Mouse (Mus musculus) liver, embryonic 12.5 days (tissue): ENCODE measurements around the gene Fkbp4. TPM values are rescaled to one million over a fixed set of nuclear protein-coding genes. Genes with fewer than 3 reads are reported as not detected.

Experiments used
- ATAC-seq: fragments of 200-750 bp; cut with Nextera tagmentation; 2 replicates; pipeline ENCODE4 v1.8.0; 2017; ENCODE audit warnings: moderate number of reproducible peaks, mild to moderate bottlenecking, moderate library complexity
- H3K27ac ChIP-seq: fragments of 300-500 bp; sonication (generic); 2 replicates; pipeline ENCODE4 v1.5.1; 2016; ENCODE audit warnings: mild to moderate bottlenecking
- H3K27me3 ChIP-seq: fragments of 300-500 bp; sonication (generic); replicated peaks from 2 replicates; pipeline ENCODE4 v1.6.1; 2016; ENCODE audit warnings: mild to moderate bottlenecking, moderate library complexity
- H3K36me3 ChIP-seq: fragments of 300-500 bp; sonication (generic); 2 replicates; pipeline ENCODE4 v1.6.1; 2016; ENCODE audit warnings: mild to moderate bottlenecking, moderate library complexity
- H3K4me1 ChIP-seq: fragments of 300-500 bp; sonication (generic); 2 replicates; pipeline ENCODE4 v1.6.1; 2016
- H3K4me2 ChIP-seq: fragments of 300-500 bp; sonication (generic); 2 replicates; pipeline ENCODE4 v1.6.1; 2016; ENCODE audit warnings: mild to moderate bottlenecking, moderate library complexity
- H3K4me3 ChIP-seq: fragments of 300-500 bp; sonication (generic); 2 replicates; pipeline ENCODE4 v1.5.1; 2016; ENCODE audit warnings: mild to moderate bottlenecking, moderate library complexity
- H3K9ac ChIP-seq: fragments of 300-500 bp; sonication (generic); 2 replicates; pipeline ENCODE4 v1.6.1; 2016; ENCODE audit warnings: mild to moderate bottlenecking, moderate library complexity
- H3K9me3 ChIP-seq: fragments of 300-500 bp; sonication (generic); replicated peaks from 2 replicates; pipeline ENCODE4 v1.6.1; 2016; ENCODE audit warnings: mild to moderate bottlenecking, moderate library complexity
- WGBS: fragments of 180-500 bp; shearing (Covaris S2); methylation state at CpG from one replicate; pipeline ENCODE4 v1.1.7; 2016; ENCODE audit not compliant: insufficient replicate concordance; 5-methylcytosine and 5-hydroxymethylcytosine counted together
- polyA plus RNA-seq: library from polyadenylated mRNA; unstranded; fragments of >200 nt; fragmentation: Nextera tagmentation; extraction: Ambion mirVana; gene quantifications from 2 replicates; pipeline ENCODE4 v1.2.1, GENCODE M21; 2016

Fkbp4 gene
- polyA plus RNA-seq, 1 experiment from 2014 or later: 346 TPM

DNA sequence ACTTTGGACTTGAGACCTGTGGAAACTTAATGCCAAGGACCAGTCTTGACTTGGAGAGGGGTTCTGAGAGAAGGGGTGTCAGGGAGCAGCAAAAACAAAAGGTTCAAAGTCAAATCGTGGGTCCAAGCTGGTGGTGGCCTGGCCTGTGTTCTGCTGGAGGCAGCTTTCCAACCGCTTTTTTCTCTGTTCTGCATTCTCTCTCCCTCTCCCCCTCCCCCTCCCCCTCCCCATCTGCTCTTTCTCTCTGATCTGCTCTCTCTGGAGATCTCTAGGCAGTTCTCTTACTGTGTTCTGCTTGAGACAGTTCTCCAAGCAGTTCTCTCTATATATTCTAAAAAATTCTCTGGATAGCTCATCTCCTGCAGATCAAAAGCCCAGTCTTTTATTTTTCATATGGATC, 21.8 kb upstream of the Fkbp4 start:
- Histone ChIP-seq H3K4me2 (no peak overlapping the region), H3K4me3 (no peak overlapping the region), H3K9ac (no peak overlapping the region), H3K27me3 (no peaks in the 10 kb centered on the region), H3K4me1 (0 out of 2 replicates have a peak, but pooled peaks cover 3% of the 10 kb centered on the region), H3K36me3 (no peaks in the 10 kb centered on the region), H3K9me3 (no peaks in the 10 kb centered on the region), H3K27ac (no peak overlapping the region)
- ATAC-seq: no peak
- WGBS: 14% methylated on average over 2 of the region's 2 CpGs

DNA sequence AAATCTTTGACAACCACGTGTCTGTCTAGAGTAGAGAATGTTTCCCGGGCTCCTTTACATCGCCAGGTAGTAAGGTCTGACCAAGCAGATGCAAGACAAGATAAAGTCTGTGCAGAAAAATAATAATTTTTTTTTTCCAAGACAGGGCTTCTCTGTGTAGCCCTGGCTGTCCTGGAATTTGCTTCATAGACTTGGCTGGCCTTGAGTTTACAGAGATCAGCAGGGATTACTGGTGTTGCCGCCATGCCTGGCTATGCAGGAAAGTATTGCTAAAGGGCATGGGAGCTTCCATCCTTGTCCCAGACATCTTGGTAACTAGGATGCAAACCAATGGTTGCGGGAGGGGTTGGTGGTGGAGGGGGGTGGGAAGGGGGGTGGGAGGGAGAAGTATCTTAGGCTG, 18.7 kb upstream of the Fkbp4 start:
- H3K36me3 ChIP-seq: no peaks in the 10 kb centered on the region
- H3K9me3 ChIP-seq: no peaks in the 10 kb centered on the region
- no peaks in the 10 kb centered on the region for H3K27me3 ChIP-seq
- no peak overlapping the region for H3K9ac ChIP-seq
- H3K4me1 ChIP-seq: no peaks in the 10 kb centered on the region
- WGBS: 70% methylated on average over 5 of the region's 5 CpGs
- H3K4me3 ChIP-seq: no peak overlapping the region
- H3K27ac ChIP-seq: no peak overlapping the region
- H3K4me2 ChIP-seq: no peak overlapping the region
- ATAC-seq: no peak

DNA sequence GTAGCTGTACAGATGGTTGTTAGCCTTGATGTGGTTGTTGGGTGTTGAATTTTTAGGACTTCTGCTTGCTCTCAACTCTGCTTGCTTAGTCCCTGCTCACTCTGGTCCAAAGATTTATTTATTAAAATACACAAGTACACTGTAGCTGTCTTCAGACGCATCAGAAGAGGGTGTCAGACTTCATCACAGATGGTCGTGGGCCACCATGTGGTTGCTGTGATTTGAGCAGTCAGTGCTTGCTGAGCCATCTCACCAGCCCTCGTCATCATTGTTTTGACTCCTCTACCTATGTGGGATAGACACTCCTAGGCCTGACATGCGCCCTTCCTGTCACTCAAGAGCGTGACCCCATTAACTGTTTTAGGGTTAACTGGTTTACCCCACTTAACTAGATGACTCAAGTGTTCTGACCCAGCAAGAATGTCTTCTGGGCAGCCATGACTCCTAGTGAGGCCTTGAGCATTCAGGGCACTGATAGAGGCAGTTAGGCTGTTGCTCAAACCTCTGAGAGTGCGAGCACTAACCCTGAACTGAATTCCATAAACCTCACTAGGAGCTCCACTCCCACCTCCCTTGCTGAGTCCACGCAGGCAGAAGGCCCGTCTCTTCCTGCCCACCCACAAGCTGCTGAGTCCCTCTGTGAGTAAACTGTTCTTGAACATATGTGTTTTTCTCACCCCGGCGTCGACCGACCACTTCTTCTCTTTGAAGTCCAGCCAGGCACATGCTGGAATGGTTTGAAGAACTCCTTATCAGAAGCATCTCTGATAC, 17.5 kb upstream of the Fkbp4 start:
- Histone ChIP-seq H3K9ac (no peak overlapping the region), H3K4me2 (no peak overlapping the region), H3K9me3 (no peaks in the 10 kb centered on the region), H3K27me3 (no peaks in the 10 kb centered on the region), H3K4me3 (no peak overlapping the region), H3K36me3 (no peaks in the 10 kb centered on the region), H3K27ac (no peak overlapping the region), H3K4me1 (no peaks in the 10 kb centered on the region)
- WGBS: 62% methylated on average over 12 of the region's 12 CpGs
- ATAC-seq: no peak

DNA sequence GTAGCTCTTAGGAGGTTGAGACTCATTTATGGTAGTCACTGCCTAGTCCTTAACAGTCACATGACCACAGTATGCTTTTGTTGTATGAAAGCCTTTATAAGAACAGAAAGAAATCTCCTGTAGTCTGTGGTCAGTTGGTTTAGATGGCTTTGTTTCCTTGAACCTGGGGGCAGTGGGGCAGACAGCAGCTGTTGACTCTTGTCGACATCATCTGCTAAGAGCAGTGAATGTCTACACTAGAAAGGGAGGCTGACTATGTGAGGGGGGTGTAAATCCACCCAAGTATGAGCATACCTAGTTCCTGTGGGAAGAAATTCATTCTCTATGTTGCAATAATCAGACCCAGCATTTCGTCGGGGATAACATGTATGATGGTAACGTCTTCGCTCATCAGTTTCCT, 8.6 kb upstream of the Fkbp4 start:
- no peak overlapping the region for H3K4me3 ChIP-seq
- peaks cover 5% of the 10 kb centered on the region; the same call in 1 of the 2 replicates for H3K27me3 ChIP-seq
- H3K9me3 ChIP-seq: no peaks in the 10 kb centered on the region
- H3K4me1 ChIP-seq: peaks cover 16% of the 10 kb centered on the region
- WGBS: 82% methylated on average over 5 of the region's 5 CpGs
- H3K9ac ChIP-seq: no peak overlapping the region
- no peak overlapping the region for H3K4me2 ChIP-seq
- H3K27ac ChIP-seq: no peak overlapping the region
- no peak for ATAC-seq
- no peaks in the 10 kb centered on the region for H3K36me3 ChIP-seq

DNA sequence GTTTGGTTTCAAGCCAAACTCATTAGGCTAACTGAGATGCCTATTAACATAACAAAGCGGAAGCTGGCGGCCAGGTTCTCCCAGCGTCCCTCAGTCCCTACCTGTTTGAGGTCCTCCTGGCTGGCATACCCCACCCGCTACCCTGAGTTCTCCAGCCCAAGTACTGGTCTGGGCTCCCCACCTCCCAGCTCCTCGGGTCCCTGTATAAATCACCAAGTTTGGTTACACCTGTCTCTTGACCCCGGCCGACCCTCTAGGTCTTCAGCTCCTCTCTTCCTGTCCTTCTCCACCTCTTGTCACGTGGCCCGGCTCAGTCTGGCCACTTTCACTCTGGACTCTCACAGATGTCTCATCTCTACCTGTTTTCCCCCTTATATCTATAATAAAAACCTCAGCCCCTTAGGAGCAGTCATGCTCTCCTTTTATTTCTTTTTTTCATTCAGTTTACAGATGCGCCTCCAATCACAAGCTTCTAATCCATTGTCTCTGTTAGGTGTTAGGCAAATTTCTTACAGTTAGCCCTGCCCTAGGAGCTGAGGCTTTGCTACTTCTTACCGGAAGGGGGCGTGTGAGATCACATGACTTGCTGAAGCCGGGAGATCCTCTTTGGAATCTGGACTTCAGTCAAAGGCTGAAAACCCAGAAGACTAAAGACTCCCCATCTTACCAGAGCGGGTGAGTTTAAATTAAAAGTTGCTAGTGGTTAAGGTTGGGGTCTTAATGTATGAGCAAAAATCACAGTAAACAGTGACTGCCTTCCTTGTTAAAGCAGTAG, 7.5 kb upstream of the Fkbp4 start:
- peaks cover 5% of the 10 kb centered on the region; the same call in 1 of the 2 replicates for H3K27me3 ChIP-seq
- no peaks in the 10 kb centered on the region for H3K36me3 ChIP-seq
- H3K4me3 ChIP-seq: 0 out of 2 replicates have a peak overlapping the region, but pooled peaks have one; percentile 2
- no peaks in the 10 kb centered on the region for H3K9me3 ChIP-seq
- H3K27ac ChIP-seq: no peak overlapping the region
- H3K4me1 ChIP-seq: peaks cover 16% of the 10 kb centered on the region
- peak overlapping the region; percentile 52 for H3K4me2 ChIP-seq
- ATAC-seq: peak; percentile 62; the same call in 1 of the 2 replicates
- no peak overlapping the region for H3K9ac ChIP-seq
- 15% methylated on average over 14 of the region's 14 CpGs for WGBS

DNA sequence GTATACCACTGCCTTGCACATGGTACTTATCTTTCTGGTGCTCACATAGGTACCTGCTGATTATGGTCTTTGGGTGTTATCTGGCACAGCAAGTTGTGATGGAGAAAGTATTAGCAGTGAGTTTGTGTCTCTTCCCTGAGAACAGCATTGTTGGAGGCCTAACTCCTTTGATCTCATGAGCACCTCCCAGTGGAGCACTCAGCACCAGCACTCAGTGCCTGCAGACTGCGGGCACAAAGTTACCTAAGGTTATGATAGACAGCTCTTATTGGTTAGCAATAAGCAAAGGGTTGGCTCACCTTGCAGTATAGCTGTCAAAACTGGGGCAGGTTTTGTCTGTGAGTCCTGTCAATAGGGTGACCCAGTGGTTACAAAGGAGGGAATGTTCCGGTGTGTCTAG, 1.8 kb upstream of the Fkbp4 start:
- Histone ChIP-seq H3K27ac (peak overlapping the region; percentile 58; the same call in 1 of the 2 replicates), H3K4me1 (peaks cover 48% of the 10 kb centered on the region), H3K4me2 (no peak overlapping the region), H3K27me3 (0 out of 2 replicates have a peak, but pooled peaks cover 2% of the 10 kb centered on the region), H3K9me3 (no peaks in the 10 kb centered on the region), H3K36me3 (peaks cover 14% of the 10 kb centered on the region), H3K9ac (no peak overlapping the region), H3K4me3 (no peak overlapping the region)
- 89% methylated on average over 2 of the region's 2 CpGs for WGBS
- no peak for ATAC-seq

DNA sequence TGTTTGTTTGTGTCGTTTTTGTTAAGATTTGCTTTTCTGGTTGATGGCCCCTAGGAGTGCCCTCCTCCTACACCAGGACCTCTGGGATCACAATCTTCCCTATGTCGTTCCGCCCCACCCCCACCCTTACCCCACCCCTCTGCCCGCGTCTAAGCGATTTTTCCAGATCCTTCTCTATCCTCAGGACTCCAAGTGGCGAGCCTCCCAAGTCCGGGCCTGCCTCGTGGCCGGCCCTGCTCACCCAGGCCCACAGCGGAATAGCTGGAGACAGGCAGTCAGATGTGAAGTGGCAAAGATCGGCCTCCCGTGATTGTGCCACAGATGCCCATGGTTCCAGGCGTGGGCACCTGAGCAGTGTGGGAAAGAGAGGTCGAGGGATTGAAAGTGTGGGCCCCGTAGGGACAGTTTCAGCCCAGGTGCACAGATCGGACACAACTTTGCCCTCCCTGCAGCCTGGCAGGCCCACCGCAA, 429 bp upstream of the Fkbp4 start:
- Histone ChIP-seq H3K4me3 (peak overlapping the region; percentile 89), H3K9me3 (no peaks in the 10 kb centered on the region), H3K9ac (peak overlapping the region; percentile 72), H3K36me3 (peaks cover 28% of the 10 kb centered on the region), H3K27me3 (no peaks in the 10 kb centered on the region), H3K27ac (peak overlapping the region; percentile 93), H3K4me1 (peaks cover 46% of the 10 kb centered on the region), H3K4me2 (peak overlapping the region; percentile 94)
- WGBS: 24% methylated on average over 18 of the region's 18 CpGs
- ATAC-seq: peak; percentile 61

DNA sequence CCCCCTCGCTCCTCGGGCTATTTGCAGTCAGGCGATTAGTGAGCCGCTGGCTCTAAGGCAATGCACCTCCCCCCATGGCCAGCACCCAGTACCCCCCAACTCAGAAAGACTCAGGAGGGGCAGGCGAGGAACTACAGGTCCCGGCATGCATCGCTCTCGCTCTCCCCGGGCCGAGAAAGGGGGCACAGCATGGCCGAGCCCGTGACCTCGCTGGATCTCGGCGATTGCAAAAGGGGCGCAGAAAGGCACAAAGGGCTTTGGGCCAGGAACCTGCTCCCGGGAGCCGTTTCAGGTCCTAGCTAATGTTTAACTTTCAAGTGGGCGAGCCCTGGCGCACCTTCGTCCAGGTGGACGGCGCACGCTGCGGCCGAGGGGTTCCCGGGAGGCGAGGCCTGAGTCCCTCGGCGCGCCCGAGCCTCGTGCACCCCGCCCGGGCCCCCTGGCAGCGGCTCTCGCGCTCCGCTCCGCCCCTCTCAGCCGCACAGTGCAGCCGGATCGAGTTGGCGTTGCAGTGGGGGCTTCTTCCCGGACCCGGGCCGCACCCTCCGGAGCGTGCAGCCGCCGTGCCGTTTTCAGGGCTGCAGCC, 653 bp downstream of the Fkbp4 start:
- Histone ChIP-seq H3K27me3 (no peaks in the 10 kb centered on the region), H3K4me1 (peaks cover 46% of the 10 kb centered on the region), H3K27ac (peak overlapping the region; percentile 93), H3K4me2 (peak overlapping the region; percentile 94), H3K9me3 (no peaks in the 10 kb centered on the region), H3K9ac (peak overlapping the region; percentile 96), H3K36me3 (peaks cover 39% of the 10 kb centered on the region), H3K4me3 (peak overlapping the region; percentile 89)
- under 1% methylated on average over 52 of the region's 52 CpGs for WGBS
- ATAC-seq: peak; percentile 74

DNA sequence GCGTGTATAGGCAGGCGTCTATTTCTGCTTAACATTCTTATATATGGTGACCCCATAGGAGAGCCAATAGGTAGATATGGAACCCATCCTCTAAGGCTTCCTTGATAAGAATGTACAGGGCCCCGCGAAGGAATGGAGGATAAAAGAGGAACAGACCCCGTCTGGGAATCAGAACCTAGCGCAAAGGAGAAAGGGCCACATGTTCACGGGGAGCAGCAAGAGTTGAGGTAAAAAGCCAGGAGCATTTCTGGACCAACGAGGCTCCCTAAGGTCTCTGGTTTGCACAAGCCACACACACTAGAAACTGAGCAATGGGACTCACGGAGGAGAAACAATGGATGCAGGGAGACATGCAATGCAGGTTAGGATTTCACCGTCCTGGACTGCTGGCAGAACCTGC, 1.2 kb downstream of the Fkbp4 start:
- Histone ChIP-seq H3K9ac (peak overlapping the region; percentile 96), H3K4me3 (peak overlapping the region; percentile 89), H3K27ac (peak overlapping the region; percentile 93), H3K4me1 (peaks cover 48% of the 10 kb centered on the region), H3K9me3 (no peaks in the 10 kb centered on the region), H3K27me3 (no peaks in the 10 kb centered on the region), H3K36me3 (peaks cover 44% of the 10 kb centered on the region), H3K4me2 (peak overlapping the region; percentile 94)
- ATAC-seq: no peak
- under 1% methylated on average over 10 of the region's 10 CpGs for WGBS

DNA sequence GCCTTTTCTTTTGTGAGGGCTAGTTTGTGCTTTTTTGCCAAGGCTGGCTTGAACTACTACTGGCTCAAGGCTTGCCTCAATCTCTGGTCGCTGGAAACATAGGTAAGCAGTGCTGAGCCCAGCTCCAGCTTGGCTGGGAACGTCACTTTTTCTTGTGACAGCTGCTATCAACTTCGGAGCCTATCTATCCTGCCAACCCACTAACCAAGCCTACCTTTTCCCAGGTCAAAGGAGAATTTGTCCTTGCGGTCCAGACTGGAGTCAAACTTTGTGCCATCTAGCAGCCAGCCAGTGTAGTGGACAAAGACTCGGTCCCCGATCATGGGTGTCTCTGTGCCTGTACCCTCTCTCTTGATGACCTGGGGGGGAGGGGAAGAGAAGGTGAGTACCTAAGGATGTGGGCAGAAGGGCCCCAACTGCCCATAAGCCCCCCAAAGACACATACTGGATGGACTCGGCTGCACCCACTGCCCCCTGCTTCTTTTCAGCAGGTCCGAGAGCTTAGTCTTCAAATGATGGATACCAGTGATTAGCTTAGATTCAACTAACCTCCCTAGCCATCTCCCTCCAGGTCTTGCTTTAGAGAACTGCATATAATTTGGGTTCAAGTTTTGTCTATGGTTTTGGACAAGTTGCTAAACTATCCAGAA, 2.0 kb downstream of the Fkbp4 start:
- Histone ChIP-seq H3K9ac (peak overlapping the region; percentile 96), H3K36me3 (peaks cover 52% of the 10 kb centered on the region), H3K4me1 (peaks cover 52% of the 10 kb centered on the region), H3K27ac (peak overlapping the region; percentile 93; the same call in 1 of the 2 replicates), H3K9me3 (no peaks in the 10 kb centered on the region), H3K4me3 (peak overlapping the region; percentile 89), H3K27me3 (no peaks in the 10 kb centered on the region), H3K4me2 (peak overlapping the region; percentile 94)
- ATAC-seq: no peak
- WGBS: 76% methylated on average over 8 of the region's 8 CpGs

DNA sequence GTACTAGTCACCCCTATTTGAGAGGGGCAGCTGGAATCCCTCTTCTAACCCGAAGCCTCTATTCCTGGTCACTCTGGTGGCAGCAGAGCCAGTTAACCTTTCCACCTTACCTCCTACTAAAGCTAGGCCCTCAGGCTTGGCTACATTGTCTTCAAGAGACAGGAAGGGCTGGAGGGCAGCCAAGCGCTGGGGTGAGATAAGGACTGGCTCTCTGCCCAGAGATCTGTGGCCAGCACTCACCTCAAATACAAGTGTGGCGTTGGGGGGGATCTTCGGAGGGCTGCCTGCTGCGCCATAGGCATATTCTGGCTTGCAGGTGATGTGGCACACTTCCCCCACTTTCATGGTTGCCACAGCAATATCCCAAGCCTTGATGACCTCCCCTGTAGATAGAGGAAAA, 3.0 kb downstream of the Fkbp4 start:
- Histone ChIP-seq H3K9me3 (no peaks in the 10 kb centered on the region), H3K36me3 (peaks cover 62% of the 10 kb centered on the region), H3K27ac (no peak overlapping the region), H3K27me3 (no peaks in the 10 kb centered on the region), H3K9ac (no peak overlapping the region), H3K4me2 (no peak overlapping the region), H3K4me3 (no peak overlapping the region), H3K4me1 (peaks cover 56% of the 10 kb centered on the region)
- WGBS: 71% methylated on average over 5 of the region's 5 CpGs
- no peak for ATAC-seq
